Mouse (Mus musculus) bone marrow macrophage, adult 2 months (primary cell): ENCODE results near the gene B4galt2.

Experiments
- CTCF ChIP-seq: IDR thresholded peaks from 2 replicates; pipeline ENCODE4 v1.5.1; 2012; ENCODE audit warnings: low read depth, mild to moderate bottlenecking, low read length, moderate library complexity
- POLR2A ChIP-seq: IDR thresholded peaks from 2 replicates; pipeline ENCODE4 v1.6.1; 2012; ENCODE audit warnings: mild to moderate bottlenecking, low read depth, low read length, borderline replicate concordance

- no peak for TF ChIP-seq CTCF
- TF ChIP-seq POLR2A = no peak
These were observed 14.8 kb upstream of the B4galt2 start for GRCm38 (mm10) chr4:117898111-117898510.
